Mouse (Mus musculus): ENCODE measurements around the gene Gm21858.
"Not testable (repeated sequence)": the region's sequence is repeated elsewhere in the genome, so short reads cannot be mapped to it uniquely, and the experiment has no call there.

The Gm21858 gene

DNA sequence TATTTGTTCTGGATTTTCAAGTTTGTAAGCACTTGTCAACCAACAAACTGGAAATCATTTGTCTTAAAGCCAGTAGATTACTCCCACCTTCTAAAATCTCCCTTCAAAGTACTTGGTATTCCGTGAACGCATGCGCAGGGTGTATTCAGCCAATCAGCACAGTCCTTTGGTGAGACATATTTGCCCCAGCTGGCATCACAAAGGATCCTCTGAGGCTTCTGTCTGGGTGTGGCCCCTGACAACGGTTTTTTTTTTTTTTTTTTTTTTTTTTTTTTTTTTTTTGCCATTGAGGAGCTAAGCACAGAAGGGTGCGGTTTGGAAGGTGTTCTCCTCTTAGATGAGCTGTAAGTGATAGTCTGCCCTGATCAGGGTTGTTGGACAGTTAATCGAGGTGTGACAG is at the start of gene Gm21858:
Gene Gm21858 (plus strand): TSS at position 301 of the 400 bp plus-strand sequence.
- not testable (repeated sequence) for DNase-seq (ENCODE audit: low spot score in 2 of 2)

Data from right cerebral cortex, postnatal 10 days (tissue).